Mouse (Mus musculus) olfactory bulb, adult 2 months (tissue): ENCODE data around the gene 1700011L22Rik.

Experiments used
- CTCF ChIP-seq: fragments of 200-500 bp; IDR thresholded peaks from 2 replicates; pipeline ENCODE4 v1.5.1; 2012; ENCODE audit warnings: low read depth, mild to moderate bottlenecking, low read length, moderate library complexity; ENCODE audit not compliant: insufficient read depth
- POLR2A ChIP-seq: fragments of 200-500 bp; IDR thresholded peaks from 2 replicates; pipeline ENCODE4 v1.6.1; 2012; ENCODE audit warnings: mild to moderate bottlenecking, low read depth, low read length, moderate library complexity; ENCODE audit not compliant: insufficient read depth

DNA sequence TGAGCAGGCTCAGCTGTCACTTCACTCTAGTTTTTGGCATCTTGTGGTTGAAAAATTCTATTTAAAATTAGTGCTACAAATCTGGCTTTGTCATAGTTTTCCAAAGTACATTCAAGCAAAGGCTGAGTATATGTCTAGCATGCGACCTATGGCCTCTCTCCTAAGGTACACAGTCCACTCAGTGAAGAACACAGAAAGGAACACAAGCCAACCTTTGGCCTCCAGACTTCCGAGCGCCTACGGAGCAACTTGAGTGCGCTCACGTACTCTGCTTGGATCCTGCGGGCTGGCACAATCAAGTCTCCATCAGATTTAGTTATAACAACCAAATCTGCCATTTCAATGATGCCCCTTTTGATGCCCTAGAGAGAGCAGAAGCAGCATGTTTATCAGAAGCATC lies 20.6 kb upstream of the 1700011L22Rik start:
- no peak for TF ChIP-seq POLR2A
- TF ChIP-seq CTCF: no peak
